Mouse (Mus musculus) spleen, adult 2 months (tissue): ENCODE results near the gene Tpt1.

Experiments
- CTCF ChIP-seq: fragments of 200-500 bp; IDR thresholded peaks from 2 replicates; pipeline ENCODE4 v1.5.1; 2011; ENCODE audit warnings: mild to moderate bottlenecking, inconsistent platforms; ENCODE audit not compliant: insufficient read depth, insufficient read length, insufficient replicate concordance; ENCODE audit errors: extremely low read depth
- POLR2A ChIP-seq: fragments of 200-500 bp; IDR thresholded peaks from 2 replicates; pipeline ENCODE4 v1.6.1; 2011; ENCODE audit warnings: low read depth, low read length, inconsistent platforms

GRCm38 (mm10) chr14:75863549-75864409 lies 18.9 kb downstream of the Tpt1 start:
- TF ChIP-seq CTCF (no peak), POLR2A (no peak)
